Mouse (Mus musculus) MEL (cell line): ENCODE data around the gene Ubl4b.

Source experiments
- CTCF ChIP-seq, 3 experiments: IDR thresholded peaks in 2 of 3; conservative IDR thresholded peaks in 1 of 3; 2 replicates each; pipeline ENCODE4 v1.5.1; 2011 to 2012; ENCODE audit warnings: low read length in 3 of 3, low read depth in 2 of 3, mild to moderate bottlenecking in 2 of 3, improper control_type of control experiment in 1 of 3, inconsistent platforms in 1 of 3, mixed read lengths in 1 of 3, moderate library complexity in 1 of 3; ENCODE audit not compliant: control insufficient read depth in 1 of 3, insufficient read depth in 1 of 3, poor library complexity in 1 of 3, severe bottlenecking in 1 of 3
- E2F4 ChIP-seq: IDR thresholded peaks from 2 replicates; pipeline ENCODE4 v1.6.1; 2011; ENCODE audit warnings: low read depth, low read length, improper control_type of control experiment, borderline replicate concordance
- ELF1 ChIP-seq: IDR thresholded peaks from 2 replicates; pipeline ENCODE4 v1.6.1; 2014; ENCODE audit warnings: low read depth, mild to moderate bottlenecking, inconsistent platforms, low read length, improper control_type of control experiment, moderate library complexity
- EP300 ChIP-seq, 2 experiments: IDR thresholded peaks; 2 replicates each; pipeline ENCODE4 v1.6.1; 2011; ENCODE audit warnings: improper control_type of control experiment in 2 of 2, low read length in 2 of 2, low read depth in 1 of 2, mild to moderate bottlenecking in 1 of 2
- ETS1 ChIP-seq: IDR thresholded peaks from 2 replicates; pipeline ENCODE4 v1.6.1; 2012; ENCODE audit warnings: low read depth, mild to moderate bottlenecking, inconsistent platforms, low read length, improper control_type of control experiment, moderate library complexity
- POLR2A ChIP-seq, 2 experiments: IDR thresholded peaks; 2 replicates each; pipeline ENCODE4 v1.6.1; 2011 to 2012; ENCODE audit warnings: low read length in 2 of 2, mild to moderate bottlenecking in 2 of 2, control low read depth in 1 of 2, improper control_type of control experiment in 1 of 2, low read depth in 1 of 2, moderate library complexity in 1 of 2; ENCODE audit not compliant: control insufficient read depth in 1 of 2, insufficient read depth in 1 of 2, poor library complexity in 1 of 2
- USF1 ChIP-seq: IDR thresholded peaks from 2 replicates; pipeline ENCODE4 v1.6.1; 2014; ENCODE audit warnings: low read depth, mild to moderate bottlenecking, inconsistent platforms, low read length, improper control_type of control experiment, moderate library complexity
- ZC3H11A ChIP-seq: IDR thresholded peaks from 2 replicates; pipeline ENCODE4 v1.6.1; 2012; ENCODE audit warnings: low read depth, mild to moderate bottlenecking, inconsistent platforms, low read length, improper control_type of control experiment

DNA sequence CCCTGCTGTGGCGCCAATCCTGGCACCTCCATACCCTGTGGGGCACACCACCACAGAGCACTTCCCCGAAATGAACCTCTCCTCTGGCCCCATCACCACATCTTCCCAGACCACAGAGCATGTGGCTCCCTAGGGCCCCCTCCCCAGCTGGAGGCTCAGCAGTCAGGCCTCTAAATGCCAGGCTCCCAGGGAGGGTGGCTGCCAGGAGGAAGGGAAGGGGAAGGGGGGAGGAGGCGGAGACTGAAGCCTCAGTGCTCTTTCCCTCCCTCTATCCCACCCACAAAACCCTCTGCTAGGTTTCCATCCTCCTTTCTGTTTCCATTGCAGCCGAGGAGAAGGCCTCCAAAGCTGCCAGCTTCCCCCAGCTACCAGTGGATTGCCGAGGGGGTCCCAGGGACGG is 45.3 kb upstream of the Ubl4b start:
- TF ChIP-seq E2F4: no peak
- no peak for TF ChIP-seq CTCF (IDR thresholded peaks at IDR 0.05 in 2 of 3, conservative IDR thresholded peaks at IDR 0.05 in 1 of 3; ENCODE audit: control insufficient read depth in 1 of 3, insufficient read depth in 1 of 3, low read depth in 2 of 3, low read length in 3 of 3, poor library complexity in 1 of 3, severe bottlenecking in 1 of 3)
- TF ChIP-seq POLR2A (IDR thresholded peaks at IDR 0.05; ENCODE audit: control insufficient read depth in 1 of 2, insufficient read depth in 1 of 2, low read depth in 1 of 2, low read length in 2 of 2, poor library complexity in 1 of 2): no peak
- TF ChIP-seq USF1: no peak
- no peak for TF ChIP-seq ELF1
- TF ChIP-seq ETS1: no peak
- no peak for TF ChIP-seq ZC3H11A
- TF ChIP-seq EP300 (IDR thresholded peaks at IDR 0.05; ENCODE audit: low read depth in 1 of 2, low read length in 2 of 2): no peak
